Mouse (Mus musculus): Measurements from ENCODE around the gene Trp53rkb.

DNA sequence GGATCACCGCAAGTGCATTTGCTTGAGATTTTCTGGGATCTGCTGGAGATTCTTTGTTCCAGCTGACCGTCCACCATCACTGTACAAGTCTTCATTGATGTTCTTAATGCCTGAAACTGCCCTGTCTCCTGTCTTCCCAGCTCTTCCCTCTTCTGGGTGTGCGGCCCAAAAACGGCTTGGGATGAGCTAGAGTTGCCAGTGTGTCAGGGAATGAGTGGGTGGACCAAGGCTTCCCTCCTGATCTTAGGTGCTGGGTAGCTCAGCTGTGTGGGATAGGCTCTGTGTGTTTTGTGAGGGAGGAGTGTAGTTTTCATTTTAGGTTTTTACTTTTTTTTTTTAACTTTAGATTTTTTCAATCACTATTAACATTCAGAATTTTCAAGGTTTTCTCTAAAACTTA is 42.5 kb downstream of the Trp53rkb start:
- TF ChIP-seq CTCF (IDR thresholded peaks at IDR 0.05; ENCODE audit: low read depth, low read length): no peak
- no peak for TF ChIP-seq POLR2A (IDR thresholded peaks at IDR 0.05; ENCODE audit: extremely low read depth, insufficient read depth, low read length)
